Mouse (Mus musculus): Measurements from ENCODE around the gene Rnf128. TPM values are rescaled to one million over a fixed set of nuclear protein-coding genes. Genes with fewer than 3 reads are reported as not detected.

Gene Rnf128
- 10 to 100 TPM in 5 of 26 experiments, 1 to 10 TPM in 20, under 1 TPM in 1; 0.84 to 13.3 (median 4.3) TPM for total RNA-seq (2018; cell fraction: chromatin; rRNA removed)
- 100 to 1,000 TPM in 2 of 26 experiments, 10 to 100 TPM in 24; 22.8 to 110 (median 54.5) TPM for total RNA-seq (2018; cell fraction: cytosol; rRNA removed)
- 100 to 1,000 TPM in 2 of 26 experiments, 10 to 100 TPM in 23, 1 to 10 TPM in 1; 8.9 to 150 (median 46.0) TPM for total RNA-seq (2018; cell fraction: nucleus; rRNA removed)
- 69.1 to 171 TPM (median 128 TPM) in 3 replicates for polyA plus RNA-seq (2018)

DNA sequence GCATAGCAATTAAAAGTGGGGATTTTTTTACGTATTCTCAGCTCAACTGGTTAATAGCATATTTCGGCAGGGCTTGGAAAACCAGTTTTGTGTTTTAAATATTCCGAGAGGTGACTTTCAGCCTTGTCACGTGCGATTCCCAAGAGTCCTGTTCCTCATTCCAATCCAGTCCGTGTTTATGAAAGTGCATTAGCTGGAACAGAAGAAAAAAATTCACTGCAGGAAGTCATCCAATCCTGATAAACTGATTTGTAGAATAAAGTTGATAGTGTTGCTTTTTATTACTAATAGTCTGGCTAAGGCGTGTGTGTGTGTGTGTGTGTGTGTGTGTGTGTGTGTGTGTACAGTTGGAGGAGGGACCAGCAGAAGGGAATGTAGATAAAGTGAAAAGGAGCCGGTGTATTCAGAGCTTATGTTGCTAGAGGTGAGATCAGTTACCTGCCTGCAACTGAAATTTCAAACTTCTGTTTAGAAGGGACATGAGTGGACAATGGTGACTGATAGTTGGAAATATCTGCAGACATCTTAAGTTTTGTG lies at the start of gene Rnf128:
TSS of gene Rnf128 (plus strand) at position 392 of the 537 bp plus-strand sequence.
- H3K27ac ChIP-seq: no peak within 1 kb of the TSS
- WGBS (ENCODE audit: missing documents): 91% methylated on average over 8 of the region's 8 CpGs
- no peaks in the 10 kb centered on the region for H3K79me2 ChIP-seq (ENCODE audit: inconsistent target)
- no peaks in the 10 kb centered on the region for H3K36me3 ChIP-seq (ENCODE audit: inconsistent target)
- H3K4me3 ChIP-seq (ENCODE audit: inconsistent target): no peak within 1 kb of the TSS

DNA sequence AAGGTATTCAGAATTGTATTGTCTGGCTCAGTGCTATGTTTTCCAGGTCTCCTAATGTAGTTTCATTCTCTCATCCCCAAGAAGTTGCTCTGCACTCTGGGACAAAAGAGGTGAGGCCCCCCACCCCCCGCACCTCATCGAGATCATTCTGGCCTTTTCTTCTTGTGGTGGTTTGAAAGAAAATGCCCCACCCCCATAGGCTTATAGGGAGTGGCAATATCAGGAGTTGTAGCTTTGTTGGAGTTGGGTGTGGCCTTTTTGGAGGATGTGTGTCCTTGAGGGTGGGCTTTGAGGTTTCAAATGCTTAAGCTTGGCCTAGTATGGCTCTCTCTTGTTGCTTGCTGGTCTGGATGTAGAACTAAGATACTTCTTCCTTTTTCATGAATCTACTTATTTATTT lies 47.0 kb upstream of the Rnf128 start:
- Histone ChIP-seq H3K4me3 (ENCODE audit: inconsistent target) (no peak overlapping the region), H3K79me2 (ENCODE audit: inconsistent target) (no peaks in the 10 kb centered on the region), H3K36me3 (ENCODE audit: inconsistent target) (no peaks in the 10 kb centered on the region), H3K27ac (no peak overlapping the region)
- WGBS (ENCODE audit: missing documents): 96% methylated on average over 2 of the region's 2 CpGs

DNA sequence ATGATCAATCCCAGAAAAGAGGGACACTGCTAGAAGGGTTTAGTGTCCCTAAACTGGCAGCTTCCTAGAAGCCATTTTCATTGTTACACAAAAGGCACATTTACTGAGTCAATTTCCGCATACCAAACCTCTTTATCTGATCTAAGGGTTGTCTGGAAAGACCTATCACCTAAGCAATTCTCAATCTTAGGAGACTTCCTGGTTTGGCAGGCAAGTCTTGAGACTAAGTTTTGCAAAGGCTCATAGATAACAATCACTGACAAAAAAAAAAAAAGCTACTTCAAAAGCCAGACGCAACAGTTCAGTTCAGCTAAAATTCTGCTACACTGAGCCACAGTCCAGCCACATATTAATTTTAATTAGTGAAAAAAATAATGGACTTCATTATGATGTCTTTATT lies 43.9 kb upstream of the Rnf128 start:
- Histone ChIP-seq H3K4me3 (ENCODE audit: inconsistent target) (no peak overlapping the region), H3K27ac (no peak overlapping the region), H3K36me3 (ENCODE audit: inconsistent target) (no peaks in the 10 kb centered on the region), H3K79me2 (ENCODE audit: inconsistent target) (no peaks in the 10 kb centered on the region)
- WGBS (ENCODE audit: missing documents): 100% methylated on average over 2 of the region's 2 CpGs

DNA sequence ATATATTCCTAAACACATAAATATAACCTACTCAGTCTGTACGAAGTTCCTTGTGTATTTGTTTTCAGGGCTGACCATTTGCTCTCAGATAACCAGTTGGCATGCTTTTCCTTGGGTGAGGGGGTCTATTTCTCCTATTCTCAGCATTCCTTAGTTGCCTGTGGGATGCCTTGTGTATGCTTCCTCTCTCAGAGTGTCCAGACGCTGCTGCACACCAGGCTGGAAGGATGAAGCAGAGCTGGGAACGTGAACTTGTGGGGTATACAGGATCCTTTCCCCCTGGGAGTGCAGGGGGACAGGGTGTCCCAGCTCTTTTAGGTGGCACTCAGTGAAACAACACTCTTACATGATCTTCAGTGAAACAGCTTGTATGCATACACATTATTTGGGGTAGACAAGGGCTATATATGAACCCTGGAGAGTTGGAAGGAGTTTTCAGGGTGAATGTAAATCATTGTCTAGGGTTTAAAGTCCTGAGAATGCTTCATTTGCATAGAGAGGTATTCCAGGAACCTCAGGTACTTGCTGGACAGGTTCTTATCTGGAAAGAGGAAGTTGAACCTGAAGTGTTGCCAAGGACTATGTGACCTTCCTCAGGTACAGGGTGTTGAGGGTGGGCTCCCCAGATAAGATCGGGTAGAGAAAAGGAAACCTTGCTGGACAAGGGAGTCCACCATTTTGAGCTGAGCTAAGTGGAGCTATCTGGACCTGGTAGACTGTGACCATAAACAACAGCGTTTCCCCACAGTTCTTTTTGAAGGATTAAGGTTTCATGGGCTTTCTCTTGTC lies 38.6 kb upstream of the Rnf128 start:
- no peak overlapping the region for H3K27ac ChIP-seq
- H3K79me2 ChIP-seq (ENCODE audit: inconsistent target): no peaks in the 10 kb centered on the region
- WGBS (ENCODE audit: missing documents): 76% methylated on average over 4 of the region's 5 CpGs
- H3K36me3 ChIP-seq (ENCODE audit: inconsistent target): no peaks in the 10 kb centered on the region
- H3K4me3 ChIP-seq (ENCODE audit: inconsistent target): no peak overlapping the region

DNA sequence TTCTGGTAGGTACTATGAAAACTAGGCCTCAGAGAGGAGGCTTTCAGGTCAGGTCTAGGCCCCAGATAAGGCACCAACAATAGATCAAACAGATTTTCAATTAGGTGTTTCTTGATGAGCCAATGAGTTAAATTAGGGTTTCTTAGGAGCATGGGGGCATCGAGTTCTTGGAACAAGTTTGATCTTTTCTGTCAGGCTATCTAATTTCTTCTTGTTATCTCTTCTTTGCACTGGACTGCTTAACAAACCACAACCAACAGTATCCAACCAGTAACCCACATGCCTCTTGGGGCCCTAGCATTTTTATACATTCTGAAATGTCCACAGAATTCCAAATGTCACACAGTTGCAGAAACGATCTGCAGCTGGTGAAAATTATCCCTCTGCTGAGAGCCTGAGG lies 37.4 kb upstream of the Rnf128 start:
- WGBS (ENCODE audit: missing documents): 93% methylated on average over 2 of the region's 2 CpGs
- no peaks in the 10 kb centered on the region for H3K79me2 ChIP-seq (ENCODE audit: inconsistent target)
- no peaks in the 10 kb centered on the region for H3K36me3 ChIP-seq (ENCODE audit: inconsistent target)
- H3K27ac ChIP-seq: no peak overlapping the region
- H3K4me3 ChIP-seq (ENCODE audit: inconsistent target): no peak overlapping the region

DNA sequence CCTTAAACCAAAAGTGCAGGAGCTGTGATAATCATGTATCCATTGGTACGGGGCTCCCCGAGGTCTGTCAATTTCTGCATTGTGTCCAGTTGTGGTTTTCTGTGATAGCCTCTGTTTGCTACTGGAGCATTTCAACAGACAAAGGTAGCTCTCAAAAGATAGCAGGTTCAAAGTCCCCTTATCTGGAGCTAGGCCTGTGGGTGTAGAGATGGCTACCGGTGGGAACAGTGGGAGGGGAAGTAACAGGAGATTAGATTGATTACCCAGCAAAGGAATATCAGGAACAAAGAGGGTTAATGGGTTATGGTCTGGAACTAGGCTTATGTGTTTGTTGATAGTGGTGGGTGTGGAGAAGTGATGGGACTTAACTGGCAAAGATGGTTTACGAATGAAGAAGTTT lies 36.1 kb upstream of the Rnf128 start:
- Histone ChIP-seq H3K79me2 (ENCODE audit: inconsistent target) (no peaks in the 10 kb centered on the region), H3K36me3 (ENCODE audit: inconsistent target) (no peaks in the 10 kb centered on the region), H3K4me3 (ENCODE audit: inconsistent target) (no peak overlapping the region), H3K27ac (no peak overlapping the region)
- WGBS (ENCODE audit: missing documents): 93% methylated on average over 4 of the region's 4 CpGs

- Histone ChIP-seq H3K36me3 (ENCODE audit: inconsistent target) (no peaks in the 10 kb centered on the region), H3K27ac (no peak overlapping the region), H3K4me3 (ENCODE audit: inconsistent target) (no peak overlapping the region), H3K79me2 (ENCODE audit: inconsistent target) (no peaks in the 10 kb centered on the region)
Measured at GRCm38 (mm10) chrX:139529678-139530077, 33.4 kb upstream of the Rnf128 start.

DNA sequence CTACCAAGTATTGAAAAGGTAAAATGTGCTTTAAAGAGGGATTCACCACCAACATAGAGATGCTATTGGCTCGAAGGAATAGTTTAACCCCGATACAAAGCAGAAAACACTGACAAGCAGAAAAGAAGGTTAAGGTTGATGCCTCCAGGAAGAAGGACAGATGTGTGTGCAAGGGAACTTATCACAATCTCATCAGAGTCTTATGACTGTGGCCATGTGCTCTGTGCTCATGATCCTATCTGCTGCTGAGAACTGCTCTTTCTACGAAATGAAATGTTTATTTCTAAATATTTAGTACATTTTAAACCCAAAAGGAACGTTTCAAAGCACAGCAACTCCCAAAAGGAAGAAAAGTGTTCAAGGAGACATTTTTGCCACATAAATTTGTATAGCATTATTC lies 30.8 kb upstream of the Rnf128 start:
- WGBS (ENCODE audit: missing documents): 75% methylated on average over 4 of the region's 4 CpGs
- Histone ChIP-seq H3K27ac (no peak overlapping the region), H3K36me3 (ENCODE audit: inconsistent target) (no peaks in the 10 kb centered on the region), H3K79me2 (ENCODE audit: inconsistent target) (no peaks in the 10 kb centered on the region), H3K4me3 (ENCODE audit: inconsistent target) (no peak overlapping the region)

DNA sequence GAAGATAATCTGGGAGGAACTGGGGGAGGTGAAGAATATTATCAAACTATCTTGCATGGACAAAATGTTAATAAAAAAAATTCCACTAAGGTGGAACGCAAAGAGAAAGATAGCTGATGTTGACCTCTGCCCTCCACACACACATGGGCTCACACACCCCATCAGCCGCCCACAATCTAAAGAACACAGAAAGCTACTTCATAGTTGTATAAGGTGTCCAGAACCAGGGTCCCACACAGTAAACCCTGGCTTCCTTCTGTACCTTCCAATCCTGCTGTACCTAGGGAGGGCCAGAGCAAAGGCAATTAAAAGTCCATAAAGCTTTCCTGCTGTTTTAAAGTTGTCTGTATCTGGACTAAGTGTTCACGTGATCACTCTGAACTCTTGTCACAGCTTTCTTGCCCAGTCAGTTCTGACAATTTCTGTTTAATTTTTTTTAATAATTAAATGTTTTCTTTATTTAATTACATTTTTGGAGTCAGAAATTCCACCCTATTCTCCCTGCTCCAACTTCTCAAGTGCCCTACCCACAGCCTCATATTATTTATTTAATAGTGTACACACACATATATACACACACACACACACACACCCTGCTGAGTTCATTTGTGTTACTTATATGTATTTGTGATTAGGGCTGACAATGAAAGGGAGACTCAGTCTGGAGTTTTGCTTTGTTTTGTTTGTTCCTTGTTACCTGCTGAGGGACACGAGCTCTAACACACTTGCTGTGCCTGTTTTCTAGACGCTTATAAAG lies 25.3 kb upstream of the Rnf128 start:
- Histone ChIP-seq H3K4me3 (ENCODE audit: inconsistent target) (no peak overlapping the region), H3K79me2 (ENCODE audit: inconsistent target) (no peaks in the 10 kb centered on the region), H3K36me3 (ENCODE audit: inconsistent target) (no peaks in the 10 kb centered on the region), H3K27ac (no peak overlapping the region)
- whole genome bisulfite sequencing (ENCODE audit: missing documents): 93% methylated on average over 5 of the region's 5 CpGs

DNA sequence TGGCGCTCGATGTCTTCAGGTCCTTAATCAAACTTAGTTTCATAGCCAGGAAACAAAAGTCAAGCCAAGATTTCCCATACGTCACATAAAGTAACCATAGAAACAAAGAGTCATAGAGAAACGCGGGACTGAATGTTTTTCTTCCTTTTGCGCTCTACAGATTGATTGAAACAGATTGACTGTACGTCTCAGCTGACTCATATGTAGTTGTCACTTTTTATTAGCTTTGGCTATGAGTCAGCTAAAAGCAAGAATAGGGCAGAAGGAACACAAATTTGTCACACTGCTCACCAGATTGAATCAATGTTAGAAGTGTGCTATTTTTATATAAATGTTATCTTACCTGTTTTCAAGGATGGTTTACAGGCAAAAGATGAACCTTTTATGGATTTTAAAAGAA lies 19.4 kb upstream of the Rnf128 start:
- Histone ChIP-seq H3K36me3 (ENCODE audit: inconsistent target) (no peaks in the 10 kb centered on the region), H3K79me2 (ENCODE audit: inconsistent target) (no peaks in the 10 kb centered on the region), H3K27ac (no peak overlapping the region), H3K4me3 (ENCODE audit: inconsistent target) (no peak overlapping the region)
- 60% methylated on average over 7 of the region's 7 CpGs for WGBS (ENCODE audit: missing documents)

GRCm38 (mm10) chrX:139550456-139550855 lies 12.7 kb upstream of the Rnf128 start:
- no peaks in the 10 kb centered on the region for H3K36me3 ChIP-seq (ENCODE audit: inconsistent target)
- no peaks in the 10 kb centered on the region for H3K79me2 ChIP-seq (ENCODE audit: inconsistent target)
- 66% methylated on average over 5 of the region's 5 CpGs for WGBS (ENCODE audit: missing documents)
- H3K4me3 ChIP-seq (ENCODE audit: inconsistent target): no peak overlapping the region
- H3K27ac ChIP-seq: peak overlapping the region; percentile 32

DNA sequence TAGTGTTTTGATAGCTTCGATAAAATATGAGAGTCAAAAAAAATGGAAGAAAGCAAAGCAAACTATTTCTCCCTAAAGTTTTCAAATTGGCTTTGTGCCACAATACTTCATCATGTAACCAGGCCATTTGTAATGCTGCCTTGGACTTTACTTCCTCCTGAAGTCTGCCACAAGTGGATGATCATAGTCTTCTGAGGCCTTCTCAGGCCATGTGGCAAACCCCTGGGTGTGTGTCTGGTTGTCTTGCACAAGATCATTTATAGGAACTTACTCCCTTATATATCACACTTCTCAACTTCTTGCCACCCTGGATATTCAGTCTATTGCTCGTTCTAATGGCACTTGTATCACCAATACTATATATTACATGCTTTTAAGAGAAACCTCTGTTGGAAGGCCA lies 11.0 kb upstream of the Rnf128 start:
- H3K36me3 ChIP-seq (ENCODE audit: inconsistent target): no peaks in the 10 kb centered on the region
- H3K4me3 ChIP-seq (ENCODE audit: inconsistent target): no peak overlapping the region
- no peaks in the 10 kb centered on the region for H3K79me2 ChIP-seq (ENCODE audit: inconsistent target)
- WGBS (ENCODE audit: missing documents): 42% methylated on average over 2 of the region's 2 CpGs
- H3K27ac ChIP-seq: no peak overlapping the region

DNA sequence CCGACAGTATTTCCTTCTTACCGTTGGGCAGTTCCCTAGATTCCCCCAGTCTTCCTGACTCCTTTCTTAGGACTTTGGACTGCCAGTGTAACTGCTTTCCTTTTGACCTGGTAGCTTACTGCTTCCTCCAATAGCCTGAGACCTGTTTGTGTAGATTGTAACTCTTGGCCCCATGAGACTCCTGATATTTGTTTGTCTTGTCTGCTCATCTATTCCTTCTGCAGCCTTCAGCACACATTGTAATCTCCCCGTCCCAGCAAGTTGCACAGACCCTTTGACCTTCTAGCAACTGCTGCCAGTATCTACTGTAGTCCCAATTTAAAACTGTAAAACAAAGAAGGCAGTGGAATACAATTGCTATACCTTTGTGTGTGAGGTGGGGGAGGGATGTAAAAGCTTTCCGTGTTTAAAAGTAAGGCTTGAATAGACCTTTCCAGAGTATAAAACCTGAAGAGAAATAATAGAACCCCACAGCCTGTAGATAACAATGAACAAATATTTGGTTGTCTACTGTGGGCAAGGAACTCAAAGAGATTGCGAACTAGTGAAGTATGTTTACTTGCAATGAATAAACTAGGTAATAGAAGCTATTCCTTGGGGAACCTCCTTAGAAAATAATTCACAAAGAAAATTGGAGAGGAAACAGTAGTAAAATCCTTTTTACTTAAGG lies 726 bp upstream of the Rnf128 start:
- Histone ChIP-seq H3K79me2 (ENCODE audit: inconsistent target) (no peaks in the 10 kb centered on the region), H3K36me3 (ENCODE audit: inconsistent target) (no peaks in the 10 kb centered on the region), H3K27ac (no peak overlapping the region), H3K4me3 (ENCODE audit: inconsistent target) (no peak overlapping the region)
- 81% methylated on average over 4 of the region's 5 CpGs for WGBS (ENCODE audit: missing documents)

- WGBS (ENCODE audit: missing documents): 48% methylated on average over 3 of the region's 3 CpGs
- Histone ChIP-seq H3K4me3 (ENCODE audit: inconsistent target) (no peak overlapping the region), H3K36me3 (ENCODE audit: inconsistent target) (no peaks in the 10 kb centered on the region), H3K79me2 (ENCODE audit: inconsistent target) (no peaks in the 10 kb centered on the region), H3K27ac (no peak overlapping the region)
Measured at GRCm38 (mm10) chrX:139570054-139570453, 6.9 kb downstream of the Rnf128 start.
